Mouse (Mus musculus): ENCODE measurements around the gene Cnksr1.
A peak's percentile ranks its signal among the peaks of the same experiment; 100 is the strongest.
"Not testable (repeated sequence)": the region's sequence is repeated elsewhere in the genome, so short reads cannot be mapped to it uniquely, and the experiment has no call there.

Gene Cnksr1

GRCm38 (mm10) chr4:134238279-134238651, at the start of gene Cnksr1:
Gene Cnksr1 (minus strand): TSS chr4:134238399.
- DNase-seq (ENCODE audit: low read depth, low spot score) = no peak

DNA sequence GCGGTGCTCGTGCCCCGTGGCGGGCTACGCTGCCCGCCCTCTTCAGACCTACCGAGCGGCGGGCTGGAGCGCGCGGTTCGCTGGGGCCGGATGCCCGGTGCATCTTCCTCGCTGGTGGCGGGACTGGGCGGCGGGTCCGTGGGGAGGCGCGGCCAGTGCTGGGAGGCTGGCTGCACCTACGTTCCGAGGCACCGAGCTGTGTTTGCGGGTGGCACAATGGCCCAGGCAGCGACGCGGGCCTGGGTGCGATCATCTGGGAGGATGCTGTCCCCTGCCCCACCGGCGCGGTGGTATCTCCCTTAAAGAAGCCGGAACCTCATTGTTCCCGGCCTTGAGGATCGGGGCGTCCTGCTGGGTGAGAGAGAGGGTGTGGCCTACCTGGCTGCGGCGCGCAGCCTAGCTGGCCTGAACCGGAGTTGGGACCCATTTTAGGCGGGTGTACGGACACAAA, 49.4 kb upstream of the Cnksr1 start, which contains the start of gene Pdik1l:
Pdik1l (minus strand) TSS at position 321 of the 451 bp plus-strand sequence.
- peak; percentile 63 for DNase-seq (ENCODE audit: low read depth, low spot score)

DNA sequence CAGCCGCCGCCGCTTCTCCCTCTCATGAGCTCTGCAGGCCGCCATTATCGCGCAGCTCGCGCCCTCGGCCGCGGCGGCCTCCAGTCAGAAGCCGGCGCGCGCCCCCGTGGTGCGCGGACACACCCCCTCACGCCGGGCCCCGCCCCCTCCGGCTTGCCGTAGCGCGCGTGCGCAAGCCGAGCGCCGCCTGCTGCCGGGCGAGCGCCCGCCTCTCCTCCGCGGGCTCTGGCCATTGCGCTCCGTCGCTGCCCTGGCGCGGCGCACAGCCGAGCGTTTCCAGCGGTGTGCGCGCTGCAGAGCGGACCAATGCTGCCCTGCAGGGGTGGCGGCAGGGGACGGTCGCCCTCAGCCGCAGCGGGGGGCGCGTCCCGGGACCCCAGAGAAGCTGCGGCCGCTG, 49.0 kb upstream of the Cnksr1 start:
- DNase-seq (ENCODE audit: low read depth, low spot score) = peak; percentile 91

DNA sequence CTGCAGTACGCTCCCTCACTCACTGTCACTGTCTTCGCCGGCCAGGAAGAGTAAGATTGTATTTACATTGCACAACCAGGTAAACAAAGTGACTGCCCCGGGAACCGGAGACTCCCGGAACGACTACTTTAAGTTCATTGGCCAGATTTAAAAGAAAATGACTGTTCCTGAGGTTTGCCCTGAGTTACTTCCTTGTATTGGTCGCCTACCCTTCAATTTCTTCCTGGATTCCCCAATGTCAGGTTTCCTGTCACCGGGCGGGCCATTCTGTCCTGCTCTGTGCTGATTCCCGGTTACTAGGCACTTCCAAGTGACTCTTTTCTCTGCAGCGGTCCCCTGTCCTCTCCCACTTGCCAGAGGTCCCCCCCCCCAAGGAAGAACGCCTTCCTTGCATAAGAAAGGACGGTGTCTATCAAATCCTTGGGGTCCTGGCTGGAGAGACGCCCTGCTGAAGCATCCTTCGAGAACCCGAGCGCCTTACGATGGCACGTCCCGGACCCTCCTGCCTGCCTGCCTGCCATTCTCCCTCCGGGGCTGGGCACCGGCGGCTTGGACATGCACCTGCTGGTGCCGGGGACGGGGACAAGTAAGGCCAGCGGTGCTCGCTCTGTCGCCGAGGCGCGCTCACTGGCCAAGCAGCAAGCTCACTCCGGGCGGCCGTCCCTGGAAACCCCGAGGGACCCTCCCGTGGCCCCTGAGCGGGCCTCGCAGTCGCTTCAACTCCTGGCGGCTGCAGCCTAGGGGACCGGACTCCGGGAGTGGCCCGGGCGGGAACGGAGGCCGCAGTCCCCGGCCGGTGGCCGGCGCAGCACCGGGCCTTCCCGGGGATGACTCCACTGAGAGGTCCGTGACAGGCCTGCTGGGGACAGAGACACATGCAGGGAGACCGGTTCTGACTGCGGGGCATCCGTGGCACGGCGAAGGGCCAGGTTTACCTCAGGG, 48.3 kb upstream of the Cnksr1 start:
- DNase-seq (ENCODE audit: low read depth, low spot score) = no peak

DNA sequence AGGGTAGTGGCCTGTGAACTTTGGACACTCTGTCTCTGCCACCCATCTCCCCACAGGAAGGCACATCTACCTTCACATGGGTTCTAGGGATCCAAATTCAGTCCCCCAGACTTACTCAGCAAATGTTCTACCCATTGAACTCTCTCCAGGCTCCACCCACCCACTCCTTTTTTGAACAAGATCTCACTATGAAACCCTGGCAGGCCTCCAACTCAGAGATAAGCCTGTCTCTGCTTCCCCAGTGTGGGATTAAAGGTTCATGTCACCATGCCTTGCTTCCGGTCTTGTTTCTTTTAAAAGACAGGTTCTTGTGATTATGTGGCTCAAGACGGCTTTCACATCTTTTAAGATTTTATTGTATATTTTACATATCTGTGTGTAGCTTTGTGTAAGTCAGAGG, 46.7 kb upstream of the Cnksr1 start:
- DNase-seq (ENCODE audit: low read depth, low spot score) = no peak

DNA sequence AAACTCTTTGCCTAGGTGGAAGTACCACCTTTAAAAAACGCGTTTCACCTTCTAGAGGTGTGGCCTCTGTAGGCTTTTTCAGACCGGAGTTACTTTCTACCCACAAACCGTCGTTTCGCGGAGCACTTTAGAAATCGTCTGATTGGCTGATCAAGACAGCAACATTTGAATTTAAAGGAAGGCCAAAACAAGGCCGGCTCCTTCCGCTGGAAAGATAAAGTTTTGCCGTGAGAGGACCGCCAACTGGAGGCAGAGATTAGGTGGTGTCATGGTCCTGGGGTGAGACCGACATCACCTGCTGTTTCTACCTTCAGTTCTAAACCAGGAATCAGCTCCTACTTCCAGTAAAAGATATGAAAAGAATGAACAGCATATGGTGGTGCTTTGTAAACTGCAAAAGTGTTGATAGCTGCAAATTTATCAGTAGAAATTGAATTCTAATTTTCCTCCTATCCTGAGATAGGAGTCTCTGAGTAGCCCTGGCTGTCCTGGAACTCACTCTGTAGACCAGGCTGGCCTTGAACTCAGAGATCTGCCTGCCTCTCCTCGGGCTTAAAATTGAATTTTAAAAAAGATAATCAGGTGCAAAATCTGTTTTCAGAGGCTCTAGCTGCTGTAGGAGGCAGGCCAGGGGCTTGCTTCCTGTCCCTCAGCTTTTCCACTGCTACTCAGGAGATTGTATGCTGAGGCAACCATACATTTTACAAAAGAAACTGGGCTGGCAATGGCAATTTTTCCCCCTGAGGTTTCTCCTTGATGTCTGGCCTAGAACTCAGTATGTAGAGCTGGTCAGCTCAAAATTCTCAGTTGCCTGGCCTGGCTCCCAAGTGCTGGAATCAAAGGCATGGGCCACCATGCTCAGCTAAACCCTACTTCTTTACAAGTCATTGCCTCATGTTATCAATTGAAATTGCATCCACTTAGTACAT, 35.5 kb upstream of the Cnksr1 start:
- DNase-seq (ENCODE audit: low read depth, low spot score) = no peak

GRCm38 (mm10) chr4:134272731-134273416, 34.7 kb upstream of the Cnksr1 start:
- no peak for DNase-seq (ENCODE audit: low read depth, low spot score)

DNA sequence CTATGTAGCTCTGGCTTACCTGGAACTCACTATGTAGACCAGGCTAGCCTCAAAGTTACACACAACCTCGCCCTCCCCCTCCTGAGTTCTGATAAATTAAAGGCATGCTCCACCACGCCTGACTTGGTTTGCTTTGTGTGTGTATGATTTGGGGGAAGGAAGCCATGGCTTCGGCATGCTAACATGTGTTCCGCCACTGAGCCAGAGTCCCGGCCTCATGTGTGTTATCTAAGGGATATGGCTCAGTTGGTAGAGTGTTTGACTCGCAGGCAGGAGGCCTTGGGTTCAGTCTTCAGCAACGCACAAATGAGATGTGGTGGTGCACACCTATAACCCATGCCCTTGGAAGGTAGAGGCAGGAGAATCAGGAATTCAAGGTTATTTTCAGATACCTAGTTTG, 33.8 kb upstream of the Cnksr1 start:
- DNase-seq (ENCODE audit: low read depth, low spot score) = no peak

DNA sequence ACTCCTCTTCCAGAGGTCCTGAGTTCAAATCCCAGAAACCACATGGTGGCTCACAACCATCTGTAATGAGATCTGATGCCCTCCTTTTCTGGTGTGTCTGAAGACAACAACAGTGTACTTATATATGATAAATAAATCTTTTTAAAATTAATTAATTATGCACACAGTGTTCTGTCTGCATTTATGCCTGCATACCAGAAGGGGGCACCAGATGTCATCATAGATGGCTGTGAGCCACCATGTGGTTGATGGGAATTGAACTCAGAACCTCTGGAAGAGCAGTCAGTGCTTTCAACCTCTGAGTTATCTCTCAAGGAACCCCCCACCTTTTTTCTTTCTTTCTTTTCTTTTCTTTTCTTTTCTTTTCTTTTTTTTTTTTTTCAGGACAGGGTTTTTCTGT, 31.4 kb upstream of the Cnksr1 start:
- not testable (repeated sequence) for DNase-seq (ENCODE audit: low read depth, low spot score)

DNA sequence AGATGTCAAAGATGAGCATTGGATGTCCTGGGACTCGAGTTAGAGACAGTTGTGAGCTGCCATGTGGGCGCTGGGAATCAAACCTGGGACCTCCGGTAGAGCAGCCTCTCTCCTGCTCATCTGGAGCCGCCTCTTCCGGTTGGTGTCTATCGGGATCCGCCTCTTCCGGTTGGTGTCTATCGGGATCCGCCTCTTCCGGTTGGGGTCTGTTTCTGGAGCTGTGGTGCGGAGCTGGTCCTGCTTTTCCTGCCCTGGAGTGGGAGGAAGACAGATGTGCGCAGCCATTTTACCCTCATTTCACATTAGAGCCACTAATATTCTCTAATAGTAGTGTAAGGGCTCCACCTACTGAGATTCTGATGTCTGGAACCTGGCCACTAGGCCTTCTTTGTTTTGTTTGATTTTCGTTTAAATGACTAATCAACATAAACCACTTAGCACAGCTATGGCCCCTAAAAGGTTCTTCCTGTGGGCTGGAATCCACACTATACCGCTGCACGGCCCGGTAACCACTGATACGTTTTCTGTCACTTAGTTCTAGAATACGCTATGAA, 30.0 kb upstream of the Cnksr1 start:
- no peak for DNase-seq (ENCODE audit: low read depth, low spot score)

DNA sequence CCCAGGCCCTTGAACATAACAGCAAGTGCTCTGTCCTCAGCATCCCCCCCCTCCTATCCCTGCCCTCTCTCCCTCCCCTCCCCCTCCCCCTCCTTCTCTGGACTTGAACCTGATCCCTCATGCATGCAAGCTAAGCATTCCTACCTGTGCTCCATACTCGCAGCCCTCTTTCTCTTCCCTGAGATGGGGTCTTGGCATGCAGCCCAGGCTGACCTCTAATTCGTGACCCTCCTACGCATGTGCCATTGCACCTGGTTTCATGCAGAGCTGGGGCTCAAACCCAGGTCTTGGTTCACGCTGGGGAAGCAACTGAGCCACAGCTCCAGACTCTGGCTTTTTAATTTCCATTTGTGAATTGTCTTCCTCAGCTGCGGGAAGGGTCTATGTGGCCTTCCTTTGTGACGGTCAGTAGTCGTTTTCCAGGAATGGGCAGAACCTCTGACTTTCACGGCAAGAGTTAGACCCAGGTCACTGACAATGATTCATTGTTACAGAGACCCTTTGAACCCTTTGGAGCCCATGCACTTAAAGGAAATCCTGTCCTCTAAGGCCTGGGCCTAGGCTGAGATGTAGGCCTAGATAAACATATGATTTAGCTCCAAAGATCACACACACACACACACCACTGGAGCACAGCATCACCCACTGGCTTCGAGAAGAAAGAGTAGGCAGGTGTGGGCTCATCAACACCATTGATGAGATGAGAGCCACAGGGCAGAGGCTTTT, 27.8 kb upstream of the Cnksr1 start:
- no peak for DNase-seq (ENCODE audit: low read depth, low spot score)

- DNase-seq (ENCODE audit: low read depth, low spot score) = no peak
Observed at GRCm38 (mm10) chr4:134263191-134263590, 25.0 kb upstream of the Cnksr1 start.

- DNase-seq (ENCODE audit: low read depth, low spot score) = no peak
Observed at GRCm38 (mm10) chr4:134258354-134258753, 20.2 kb upstream of the Cnksr1 start.

GRCm38 (mm10) chr4:134257198-134258009, 19.2 kb upstream of the Cnksr1 start:
- DNase-seq (ENCODE audit: low read depth, low spot score) = no peak

DNA sequence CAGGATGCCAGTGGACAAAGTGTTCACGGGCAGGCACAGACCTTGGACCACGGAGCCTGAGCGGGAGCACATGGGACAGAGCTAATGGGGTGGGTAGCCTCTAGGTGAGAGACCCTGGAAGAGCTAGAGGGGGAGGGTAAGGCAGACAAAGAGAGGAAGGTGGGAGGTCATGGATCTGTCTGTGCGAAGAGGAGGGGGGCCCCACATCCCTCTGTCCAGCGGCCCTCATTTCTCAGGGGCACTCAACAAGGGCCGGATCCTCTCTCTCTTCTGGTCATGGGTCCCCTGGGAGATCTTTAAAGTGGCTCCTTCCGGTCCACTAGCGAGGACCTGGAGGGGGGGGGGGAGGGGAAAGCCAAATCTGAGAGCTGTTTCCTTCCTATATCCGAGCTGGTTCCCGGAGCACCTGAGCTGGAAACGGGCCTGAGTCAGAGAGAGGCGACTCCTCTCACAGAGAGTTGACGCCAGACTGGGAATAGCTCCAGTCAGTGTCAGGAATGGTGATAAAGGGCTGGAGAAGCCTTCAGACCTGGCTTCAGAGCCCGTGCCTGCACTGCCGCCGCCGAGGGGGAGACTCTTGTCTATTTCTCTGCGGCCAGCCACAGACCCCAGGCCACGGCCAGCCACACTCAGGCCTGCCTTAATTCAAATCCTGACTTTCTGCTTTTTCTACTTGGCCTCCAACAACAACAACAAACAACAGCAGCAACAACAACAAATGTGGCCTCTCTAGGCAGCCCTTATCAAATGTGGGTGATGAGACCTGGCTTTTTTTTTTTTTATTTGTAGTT, 18.4 kb upstream of the Cnksr1 start:
- no peak for DNase-seq (ENCODE audit: low read depth, low spot score)

DNA sequence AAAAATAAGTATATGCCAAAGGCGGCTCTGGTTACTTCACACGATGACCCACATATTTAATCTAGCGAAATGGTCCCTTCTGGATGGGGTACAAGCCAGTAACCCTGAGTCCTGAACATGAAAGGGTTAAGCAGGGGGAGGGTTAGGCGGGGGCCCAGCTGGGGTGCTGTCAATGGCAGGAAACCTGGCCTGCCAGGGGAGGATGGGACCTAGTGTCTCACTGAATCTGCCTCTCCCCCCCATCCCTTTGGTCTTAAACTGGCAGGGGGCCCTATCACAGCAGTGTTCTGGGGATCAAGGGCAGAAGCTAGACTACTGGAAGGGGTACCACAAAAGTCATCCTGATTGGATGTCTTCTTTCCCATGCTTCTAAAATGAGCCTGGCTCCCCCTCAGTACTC, 17.7 kb upstream of the Cnksr1 start:
- DNase-seq (ENCODE audit: low read depth, low spot score) = no peak

DNA sequence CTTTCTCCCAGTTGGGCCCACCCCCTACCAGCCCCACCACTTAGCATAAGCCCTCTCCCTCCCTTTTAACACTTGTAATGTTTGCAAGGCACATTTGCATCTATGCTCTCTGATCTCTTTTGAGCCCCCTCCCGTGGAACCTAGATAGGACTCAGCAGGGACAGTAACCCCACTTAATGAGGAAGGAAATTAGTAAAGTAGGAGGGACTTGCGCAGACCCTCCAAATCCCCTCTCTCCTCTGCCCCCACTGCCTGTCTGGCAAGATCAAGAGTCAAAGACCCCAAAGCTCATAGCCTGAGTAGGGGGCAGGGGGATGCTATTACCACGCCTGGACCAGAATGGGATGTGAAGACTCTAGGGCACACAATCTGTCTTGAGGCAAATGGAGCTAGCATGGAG, 16.6 kb upstream of the Cnksr1 start:
- DNase-seq (ENCODE audit: low read depth, low spot score) = no peak

GRCm38 (mm10) chr4:134253722-134254324, 15.6 kb upstream of the Cnksr1 start, which contains the start of gene Grrp1:
Gene Grrp1 (minus strand): TSS chr4:134254106.
- no peak for DNase-seq (ENCODE audit: low read depth, low spot score)
